Comparison of ENCODE assay signal across 9 mouse cellular contexts in genomic region chr11:115071631-115072294, GRCm38 (mm10). TPM values are rescaled to one million over a fixed set of nuclear protein-coding genes. Genes with fewer than 3 reads are reported as not detected.
DNase-seq lines count a peak whose midpoint lies in the region; ATAC-seq and TF ChIP-seq lines count a peak whose summit lies in the region.
"Had no signal": no experiment of that assay in that cellular context is flagged by ENCODE, and none has a peak within 500 bp of the region (broad histone marks: within the 10 kb centered on the region; RNA-seq: fewer than 3 reads in every experiment).

No protein-coding gene starts in this region.

- no peaks in the 10 kb centered on the region for H3K9me3 ChIP-seq in heart, embryonic 10.5 days
- no peaks in the 10 kb centered on the region for H3K9me3 ChIP-seq in lung, postnatal 0 days (ENCODE audit: low read length)

- 29% methylated on average over 14 of the region's 14 CpGs for WGBS in heart, embryonic 10.5 days
- 7% methylated on average over 13 of the region's 14 CpGs for WGBS in lung, postnatal 0 days

- H3K4me3 ChIP-seq in heart, embryonic 10.5 days = peak overlapping the region; percentile 22; the same call in 1 of the 2 replicates
- H3K4me3 ChIP-seq in lung, postnatal 0 days (ENCODE audit: low read depth, low read length) = no peak overlapping the region

- H3K27me3 ChIP-seq in heart, embryonic 10.5 days (ENCODE audit: insufficient read depth, poor library complexity, severe bottlenecking) = 0 out of 2 replicates have a peak, but pooled peaks cover 5% of the 10 kb centered on the region
- H3K27me3 ChIP-seq in lung, postnatal 0 days (replicated peaks; ENCODE audit: insufficient read depth, low read length) = no peaks in the 10 kb centered on the region

- peak overlapping the region; percentile 28 for H3K4me2 ChIP-seq in lung, postnatal 0 days (replicated peaks; ENCODE audit: low read depth, low read length)

- peak overlapping the region; percentile 12; the same call in 1 of the 2 replicates for H3K27ac ChIP-seq in heart, embryonic 10.5 days
- peak overlapping the region; percentile 27; the same call in 1 of the 2 replicates for H3K27ac ChIP-seq in lung, postnatal 0 days (ENCODE audit: low read length)

- H3K9ac ChIP-seq in lung, postnatal 0 days (replicated peaks; ENCODE audit: low read depth) = no peak overlapping the region

- intact Hi-C loops in left cerebral cortex, postnatal 36 days (cut with DNase I) = no loop called here

- peak; percentile 80 to 82 for DNase-seq in adrenal gland, adult (ENCODE audit: inconsistent age in 2 of 2, low spot score in 1 of 2)
- peak; percentile 24 for DNase-seq in embryo, embryonic 11.5 days (ENCODE audit: low read depth, low spot score)
- DNase-seq in heart, embryonic 10.5 days (ENCODE audit: low spot score) = no peak
- peak; percentile 36 to 40 for DNase-seq in kidney, adult 8-10 months
- DNase-seq in lung, postnatal 0 days (ENCODE audit: low spot score) = peak; percentile 86
- DNase-seq in retina, postnatal 1 day = peak; percentile 91
- no peak for DNase-seq in T-cell, adult 2 months (ENCODE audit: low spot score)
- no peak for DNase-seq in left cerebral cortex, postnatal 36 days (ENCODE audit: low spot score in 2 of 2)

- peak; percentile 37 for TF ChIP-seq CTCF in lung, postnatal 0 days (IDR thresholded peaks at IDR 0.05)

- no peak for TF ChIP-seq EP300 in lung, postnatal 0 days (IDR thresholded peaks at IDR 0.05)

- peak; percentile 85 for ATAC-seq in lung, postnatal 0 days

- peaks cover 11% of the 10 kb centered on the region for H3K4me1 ChIP-seq in heart, embryonic 10.5 days
- H3K4me1 ChIP-seq in lung, postnatal 0 days (ENCODE audit: insufficient read depth, low read depth, low read length) = 0 out of 2 replicates have a peak, but pooled peaks cover 3% of the 10 kb centered on the region

- no peaks in the 10 kb centered on the region for H3K36me3 ChIP-seq in heart, embryonic 10.5 days
- no peaks in the 10 kb centered on the region for H3K36me3 ChIP-seq in lung, postnatal 0 days (ENCODE audit: insufficient read depth, low read length)

RNA-seq across cellular contexts. Expression of gene Cd300e, which starts 9.8 kb away (rescaled TPM):
- 0.09 and 0.26 TPM in 2 replicates for polyA plus RNA-seq in heart, embryonic 10.5 days (2016; fragmentation: Nextera tagmentation; extraction: Ambion mirVana)
- 0.21 and 0.31 TPM in 2 replicates for polyA plus RNA-seq in lung, postnatal 0 days (2015; fragmentation: Nextera tagmentation; extraction: Ambion mirVana)
- total RNA-seq in left cerebral cortex, postnatal 36 days (2021) = not detected
- polyA plus RNA-seq: testis, adult 2 months had no signal

RNA-seq across cellular contexts. Expression of gene Rab37, which starts 19.5 kb away (rescaled TPM):
- polyA plus RNA-seq in heart, embryonic 10.5 days (2016; fragmentation: Nextera tagmentation; extraction: Ambion mirVana) = 2.2 and 2.6 TPM in 2 replicates
- polyA plus RNA-seq in lung, postnatal 0 days (2015; fragmentation: Nextera tagmentation; extraction: Ambion mirVana) = 0.56 and 0.85 TPM in 2 replicates
- total RNA-seq in left cerebral cortex, postnatal 36 days (2021) = 1 to 10 TPM; 1.1 to 1.9 TPM
- polyA plus RNA-seq: testis, adult 2 months had no signal

RNA-seq across cellular contexts. Expression of gene Cd300ld3, which starts 23.6 kb away (rescaled TPM):
- not detected in 2 replicates for polyA plus RNA-seq in heart, embryonic 10.5 days (2016; fragmentation: Nextera tagmentation; extraction: Ambion mirVana)
- not detected in 2 replicates for polyA plus RNA-seq in lung, postnatal 0 days (2015; fragmentation: Nextera tagmentation; extraction: Ambion mirVana)
- under 1 TPM; 0.72 to 0.75 TPM for total RNA-seq in left cerebral cortex, postnatal 36 days (2021)

RNA-seq across cellular contexts. Expression of gene Cd300ld5, which starts 34.2 kb away (rescaled TPM):
- polyA plus RNA-seq in heart, embryonic 10.5 days (2016; fragmentation: Nextera tagmentation; extraction: Ambion mirVana) = not detected in 2 replicates
- not detected in 2 replicates for polyA plus RNA-seq in lung, postnatal 0 days (2015; fragmentation: Nextera tagmentation; extraction: Ambion mirVana)
- total RNA-seq in left cerebral cortex, postnatal 36 days (2021) = under 1 TPM; 0.72 to 0.75 TPM

RNA-seq across cellular contexts. Expression of gene Cd300ld4, which starts 45.0 kb away (rescaled TPM):
- not detected in 2 replicates for polyA plus RNA-seq in heart, embryonic 10.5 days (2016; fragmentation: Nextera tagmentation; extraction: Ambion mirVana)
- polyA plus RNA-seq in lung, postnatal 0 days (2015; fragmentation: Nextera tagmentation; extraction: Ambion mirVana) = not detected in 2 replicates
- total RNA-seq in left cerebral cortex, postnatal 36 days (2021) = not detected

Comparison
In these comparisons a context has a peak if more than half of its experiments do, and no peak if none do; other contexts are left out.
1. DNase-seq: peak in adrenal gland, adult (2 of 2), embryo, embryonic 11.5 days (single experiment), kidney, adult 8-10 months (2 of 2), lung, postnatal 0 days (single experiment) and retina, postnatal 1 day (single experiment); none in heart, embryonic 10.5 days (single experiment), T-cell, adult 2 months (single experiment) and left cerebral cortex, postnatal 36 days (0 of 2).